Mouse (Mus musculus): ENCODE results near the gene Slc9a3r1.

The Slc9a3r1 gene

DNA sequence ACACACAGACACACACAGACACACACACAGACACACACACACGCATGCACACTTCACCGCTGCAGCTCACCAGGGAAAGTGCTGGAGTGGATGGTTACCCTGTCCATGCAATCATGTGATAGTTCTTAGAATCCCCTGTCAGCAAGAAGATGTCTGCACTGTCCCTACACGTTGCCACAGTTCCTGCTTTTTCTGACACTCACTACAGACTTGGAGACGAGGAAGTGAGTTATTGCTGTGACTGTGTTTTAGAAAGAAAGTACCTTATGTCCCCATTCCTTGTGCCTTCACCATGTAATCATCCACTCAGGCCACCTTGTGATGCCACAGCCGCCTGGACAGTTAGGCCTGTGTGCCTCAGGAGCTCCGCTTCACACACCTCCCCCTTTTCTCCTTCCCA lies 26.2 kb downstream of the Slc9a3r1 start:
- DNase-seq (ENCODE audit: low spot score) = no peak

DNA sequence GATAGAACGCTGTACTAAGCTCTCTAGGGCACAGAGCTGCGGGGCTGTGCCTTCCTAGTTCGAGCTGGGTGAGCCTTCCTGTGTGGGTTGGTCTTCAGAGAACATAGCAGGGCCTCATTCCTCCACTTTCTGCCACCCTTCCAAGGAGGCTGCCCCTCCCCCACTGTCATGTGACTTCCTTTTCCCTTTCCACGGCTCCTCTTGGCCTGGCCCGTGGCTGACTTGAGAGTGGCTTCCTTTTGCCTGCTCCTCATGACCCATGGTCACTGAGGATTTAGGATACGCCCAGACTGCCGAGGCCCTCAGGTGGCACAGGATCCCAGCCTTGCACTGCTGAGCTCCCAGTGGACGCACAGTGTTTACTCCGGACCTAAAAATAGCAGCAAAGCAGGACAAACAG lies 29.0 kb downstream of the Slc9a3r1 start:
- DNase-seq (ENCODE audit: low spot score) = peak; percentile 21

DNA sequence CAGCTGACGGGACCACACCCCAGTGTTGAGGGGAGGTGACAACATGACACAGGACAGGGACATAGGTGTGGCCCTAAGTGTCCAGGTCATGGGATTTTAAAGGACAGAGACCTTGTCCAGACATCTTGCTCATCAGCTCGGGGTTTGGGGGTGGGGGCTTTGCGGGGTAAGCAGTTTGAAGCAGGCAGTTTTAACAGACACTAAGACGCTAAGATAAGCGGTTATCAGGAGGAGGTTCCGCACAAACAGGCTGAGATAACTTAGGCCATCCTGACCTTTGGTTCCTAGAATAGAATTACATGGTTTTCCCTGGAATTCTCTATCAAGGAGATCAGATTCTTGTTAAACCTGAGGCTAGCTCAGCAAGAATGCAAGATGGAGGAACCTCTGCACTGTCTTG lies 31.6 kb downstream of the Slc9a3r1 start:
- DNase-seq (ENCODE audit: low spot score) = no peak

DNA sequence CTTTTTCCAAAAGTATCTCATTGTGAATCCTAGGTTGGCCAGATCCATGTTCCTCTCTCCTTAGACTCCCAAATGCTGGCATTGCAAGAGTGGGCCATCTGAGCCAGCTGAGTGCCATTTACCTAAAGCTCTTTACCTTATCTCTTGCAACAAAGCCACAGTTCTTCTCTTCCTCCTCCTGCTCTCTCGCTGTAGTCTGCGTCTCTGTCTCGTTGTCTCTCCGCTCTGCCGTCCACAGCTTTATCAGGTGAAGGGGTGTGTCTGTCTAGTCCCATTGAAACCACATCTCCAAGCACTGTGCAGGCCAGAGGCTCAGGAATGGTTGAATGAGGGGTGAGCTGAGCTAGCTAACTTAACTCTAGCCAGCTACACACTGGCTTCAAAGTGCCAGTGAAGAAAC lies 32.8 kb downstream of the Slc9a3r1 start:
- no peak for DNase-seq (ENCODE audit: low spot score)

DNA sequence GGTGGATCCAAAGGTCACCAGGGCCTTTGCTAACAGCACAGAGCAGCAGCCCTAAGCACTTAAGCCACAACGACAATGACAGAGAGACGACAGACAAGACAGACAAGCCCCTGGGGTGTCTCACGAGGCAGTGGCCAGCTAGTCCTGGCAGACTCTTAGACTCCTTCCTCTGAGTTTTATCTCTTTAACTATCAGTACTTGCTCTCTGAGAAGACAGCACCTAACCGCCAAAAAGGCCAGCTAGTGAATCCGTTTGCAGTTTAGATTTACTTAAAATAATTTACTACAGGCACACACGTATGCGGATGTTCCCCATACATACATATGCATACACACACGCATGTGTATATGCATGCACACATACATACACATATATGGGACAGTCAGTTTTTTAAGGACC lies 34.4 kb downstream of the Slc9a3r1 start:
- no peak for DNase-seq (ENCODE audit: low spot score)

DNA sequence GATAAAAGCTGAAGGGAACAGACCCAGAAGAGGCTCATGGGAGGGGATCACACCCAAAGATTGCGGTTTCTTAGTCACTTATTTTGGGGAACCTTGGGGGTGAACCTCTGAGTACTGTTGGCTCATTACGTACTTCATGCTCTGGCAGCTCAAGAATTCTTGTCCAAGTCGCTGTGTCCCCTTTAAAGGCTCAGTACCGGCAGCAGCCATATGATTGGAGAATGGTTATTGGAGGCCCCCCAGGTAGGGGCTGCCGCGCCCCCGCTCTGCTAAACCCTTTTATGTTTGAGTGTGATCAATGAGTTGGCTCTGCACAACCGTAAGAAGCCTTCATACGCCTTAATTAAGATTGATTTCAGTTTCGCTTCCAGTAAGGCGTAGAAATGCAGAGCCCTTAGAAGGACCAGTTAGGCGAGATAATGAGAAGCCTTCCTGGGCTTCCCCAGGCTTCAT lies 35.8 kb downstream of the Slc9a3r1 start:
- peak; percentile 52 for DNase-seq (ENCODE audit: low spot score)

DNA sequence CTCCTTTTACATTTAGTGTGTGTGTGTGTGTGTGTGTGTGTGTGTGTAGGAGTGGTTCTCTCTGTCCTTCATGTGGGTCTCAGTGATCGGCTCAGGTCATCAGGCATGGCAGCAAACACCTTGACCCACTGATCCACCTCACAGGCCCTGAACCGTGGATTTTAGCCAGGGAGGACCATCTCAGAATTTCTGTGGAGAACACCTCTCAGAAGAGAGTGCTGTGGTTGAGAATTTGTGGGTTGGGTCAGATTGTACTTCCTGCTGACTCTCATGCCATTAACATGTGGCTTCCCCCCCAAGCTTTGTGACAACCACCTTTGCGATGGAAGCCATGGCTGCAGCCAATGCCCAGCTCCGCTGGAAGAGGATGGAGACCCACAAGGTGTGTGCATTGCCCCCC lies 37.4 kb downstream of the Slc9a3r1 start:
- DNase-seq (ENCODE audit: low spot score) = no peak

DNA sequence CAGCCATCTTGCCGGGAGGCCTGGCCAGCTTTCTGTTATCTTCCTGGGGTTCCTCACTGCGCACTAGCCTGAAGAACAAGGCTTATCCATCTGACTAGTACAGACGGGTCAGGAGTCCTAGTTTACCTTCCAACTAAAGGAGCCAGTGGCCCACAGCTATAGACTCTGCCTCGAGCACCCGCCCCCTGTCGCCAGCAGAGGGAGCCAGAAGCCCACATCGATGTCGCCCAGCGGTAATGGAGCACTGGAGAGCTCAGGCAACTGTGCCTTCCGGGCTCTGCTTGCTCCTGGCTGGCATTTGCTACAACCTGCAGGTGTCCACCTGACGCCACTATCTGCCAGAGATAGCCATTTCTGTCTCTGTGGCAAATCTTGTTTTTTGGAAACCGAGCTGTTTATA lies 39.2 kb downstream of the Slc9a3r1 start:
- peak; percentile 90 for DNase-seq (ENCODE audit: low spot score)

DNA sequence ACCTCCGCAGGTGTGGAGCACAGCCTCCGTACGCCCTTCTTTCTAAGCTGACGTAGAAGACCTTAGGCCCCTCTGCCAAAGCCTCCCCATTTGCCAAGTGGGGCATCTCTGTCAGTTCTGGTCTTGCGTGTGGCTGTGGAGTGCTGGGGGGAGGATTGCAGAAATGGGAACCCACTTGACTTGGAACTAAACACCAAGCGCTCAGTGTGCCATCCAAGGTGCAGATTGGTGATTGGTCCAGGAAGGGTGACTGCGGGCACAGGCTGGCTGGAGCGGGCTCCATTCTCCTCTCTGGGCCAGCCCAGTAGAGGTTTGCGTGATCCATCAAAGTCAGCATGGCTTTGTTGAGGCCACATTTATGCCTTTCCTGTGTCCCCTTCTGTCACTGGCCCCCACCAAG lies 39.6 kb downstream of the Slc9a3r1 start:
- no peak for DNase-seq (ENCODE audit: low spot score)

DNA sequence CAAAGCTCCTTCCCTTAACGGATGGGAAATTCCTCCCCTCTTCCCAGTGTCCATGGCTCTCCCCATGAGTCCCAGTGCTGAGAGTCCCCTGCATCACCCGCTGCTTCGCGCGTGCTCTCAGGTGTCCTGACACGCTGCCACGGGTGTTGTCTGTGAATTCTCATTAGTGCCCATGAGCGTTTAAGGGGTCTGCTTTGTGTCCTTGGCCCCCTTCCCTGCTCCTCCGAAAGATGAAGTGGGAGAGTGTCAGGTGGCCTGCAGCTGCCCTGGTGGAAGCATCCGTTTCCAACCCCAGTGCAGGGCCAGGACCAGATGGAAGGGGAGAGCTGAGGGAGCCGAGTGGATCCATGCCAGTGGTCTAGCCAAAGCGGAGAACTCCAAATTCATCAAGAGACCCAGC lies 45.0 kb downstream of the Slc9a3r1 start:
- DNase-seq (ENCODE audit: low spot score) = no peak

DNA sequence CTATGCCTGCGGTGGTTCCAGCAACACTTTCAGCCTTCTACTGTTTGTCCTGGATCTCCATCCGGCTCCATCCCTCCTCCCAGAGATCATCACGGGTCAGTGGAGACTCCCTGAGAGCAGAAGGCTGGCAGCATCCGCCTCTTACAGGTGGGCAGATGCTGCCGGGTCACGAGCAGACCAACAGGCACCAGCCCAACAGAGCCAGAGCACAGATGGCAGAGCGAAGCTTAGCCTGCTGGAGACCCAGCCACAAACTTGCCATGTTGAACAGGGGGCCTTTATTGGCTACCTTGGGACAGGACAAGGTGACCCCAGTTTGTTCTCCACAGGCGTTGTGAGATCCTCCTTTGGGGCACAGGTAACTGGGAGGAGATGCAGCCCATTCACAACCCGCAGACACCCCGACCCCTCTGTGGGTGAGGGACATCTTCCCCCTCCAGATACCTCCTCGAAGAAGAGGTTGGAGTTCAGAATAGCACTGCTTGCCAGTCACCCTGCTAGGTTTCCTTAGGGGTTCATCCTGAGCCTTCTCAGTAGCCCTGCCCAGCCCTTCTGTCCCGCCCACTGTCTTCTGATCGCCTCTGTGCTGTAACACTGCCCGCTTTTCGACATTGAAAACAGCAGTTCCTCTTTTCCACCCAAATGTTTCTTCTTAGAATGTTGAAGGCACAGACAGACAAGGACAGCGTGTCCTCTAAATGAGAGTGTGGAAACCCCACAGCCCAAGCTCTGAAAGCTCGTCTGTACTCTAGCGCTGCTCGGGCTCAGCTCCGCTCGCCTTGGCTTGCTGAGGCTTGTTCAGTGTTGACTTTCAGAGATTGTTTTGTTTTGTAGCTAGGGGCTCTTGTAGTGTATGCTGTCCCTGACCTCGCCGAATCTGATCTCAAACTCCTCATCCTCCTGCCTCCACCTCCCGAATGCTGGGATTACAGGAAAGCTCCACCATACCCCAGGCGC lies 45.9 kb downstream of the Slc9a3r1 start:
- no peak for DNase-seq (ENCODE audit: low spot score)

DNA sequence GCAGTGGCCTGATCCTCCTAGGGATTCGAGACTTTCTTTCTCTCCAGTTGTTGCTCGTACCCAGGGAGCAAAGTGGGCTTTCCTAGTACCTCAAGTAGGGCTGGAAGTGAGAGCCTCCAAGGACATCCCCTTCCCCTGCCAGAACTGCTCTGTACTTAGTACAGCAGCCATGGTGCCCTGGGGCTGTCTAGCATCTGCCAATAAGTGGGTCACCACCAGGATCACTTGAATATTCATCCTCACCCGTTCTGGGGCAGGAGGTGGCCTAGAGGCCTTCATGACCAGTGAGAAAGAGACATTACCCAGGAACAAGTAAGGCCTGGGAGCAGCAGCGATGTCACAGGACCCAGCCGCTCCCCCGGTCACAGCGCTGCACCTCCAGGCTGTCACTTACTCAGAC lies 46.8 kb downstream of the Slc9a3r1 start:
- no peak for DNase-seq (ENCODE audit: low spot score)

DNA sequence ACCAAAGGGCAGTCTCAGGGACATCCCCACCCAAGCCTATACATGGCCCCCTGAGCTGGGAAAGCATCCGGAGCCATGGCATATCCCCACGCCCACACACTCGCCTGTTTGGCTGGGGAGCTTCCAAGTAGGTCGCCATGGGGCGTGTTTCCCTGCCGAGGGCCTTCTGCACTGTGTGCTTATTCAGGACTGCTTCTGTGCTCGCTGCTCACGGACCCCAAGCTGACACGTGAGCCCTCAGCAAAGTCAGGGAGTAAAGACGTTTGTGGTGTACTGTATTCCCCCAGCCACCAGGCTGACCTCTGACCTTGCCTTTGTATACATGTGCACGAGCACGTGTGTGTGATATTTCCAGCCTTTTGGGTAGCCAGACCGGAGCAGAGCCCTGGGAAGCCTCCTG lies 49.0 kb downstream of the Slc9a3r1 start:
- DNase-seq (ENCODE audit: low spot score) = no peak

DNA sequence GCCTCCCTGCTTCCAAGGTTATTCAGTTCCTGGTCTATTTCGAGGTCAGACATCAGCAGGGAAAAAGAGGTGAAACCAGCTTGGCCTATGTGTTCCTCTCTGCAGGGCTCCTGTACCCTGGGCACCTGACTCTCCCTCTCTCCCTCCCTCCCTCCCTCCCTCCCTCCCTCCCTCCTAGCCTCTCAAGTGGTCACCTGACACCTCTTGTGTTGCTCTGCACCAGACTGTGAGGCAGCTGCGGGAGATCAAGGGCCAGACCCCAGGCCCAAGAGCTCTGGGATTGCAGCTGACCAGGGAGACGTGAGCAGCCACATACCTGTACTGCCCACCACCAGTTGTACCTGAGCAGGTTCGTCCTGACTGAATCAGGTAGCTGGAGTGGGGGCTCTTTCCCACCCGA lies 52.0 kb downstream of the Slc9a3r1 start:
- no peak for DNase-seq (ENCODE audit: low spot score)

DNA sequence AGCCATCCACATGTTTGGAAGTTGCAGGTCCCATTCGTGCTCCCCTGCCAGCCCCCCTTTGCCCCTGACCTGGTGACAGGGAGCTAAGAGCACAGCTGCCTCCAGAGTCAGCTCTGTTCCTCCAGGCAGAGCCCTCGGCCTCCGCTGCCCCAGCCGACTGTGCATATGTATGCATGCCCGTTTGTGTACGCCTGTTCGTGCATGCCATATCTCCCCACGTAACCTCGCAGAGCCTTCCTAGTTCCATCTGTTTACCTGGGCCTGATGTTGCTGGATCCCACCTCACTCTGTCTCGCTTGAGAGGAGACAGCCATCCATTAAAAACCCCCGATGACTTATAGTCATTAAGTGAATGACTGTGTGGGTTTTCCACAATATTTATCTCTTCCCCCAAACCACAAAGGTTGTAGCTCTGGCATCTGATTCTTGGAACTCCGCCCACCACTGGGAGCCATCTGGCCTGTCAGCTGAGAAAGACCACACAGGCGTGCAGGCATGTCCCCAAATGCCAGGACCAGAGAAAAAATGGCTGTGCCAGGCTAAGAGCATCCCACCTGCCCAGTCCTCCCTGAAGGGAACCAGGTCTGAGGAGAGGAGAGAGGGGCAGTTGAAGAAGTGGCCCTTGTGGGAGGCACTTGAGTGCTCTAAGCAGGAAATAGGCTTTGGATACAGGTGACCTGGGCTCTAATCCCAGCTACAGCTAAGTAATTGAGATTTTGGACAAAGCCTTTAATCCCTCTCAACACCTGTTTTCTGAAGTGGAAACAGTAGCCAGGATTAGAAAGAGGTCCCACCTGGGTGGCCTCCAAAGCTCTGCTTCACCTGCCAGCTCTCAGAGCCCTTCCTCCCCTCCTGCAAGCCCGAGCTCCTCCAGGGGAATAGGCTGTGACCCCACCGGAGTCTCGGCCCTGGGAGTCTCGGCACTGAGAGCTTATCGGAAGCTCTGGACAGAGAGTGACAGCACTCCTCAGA lies 54.6 kb downstream of the Slc9a3r1 start:
- DNase-seq (ENCODE audit: low spot score) = no peak

DNA sequence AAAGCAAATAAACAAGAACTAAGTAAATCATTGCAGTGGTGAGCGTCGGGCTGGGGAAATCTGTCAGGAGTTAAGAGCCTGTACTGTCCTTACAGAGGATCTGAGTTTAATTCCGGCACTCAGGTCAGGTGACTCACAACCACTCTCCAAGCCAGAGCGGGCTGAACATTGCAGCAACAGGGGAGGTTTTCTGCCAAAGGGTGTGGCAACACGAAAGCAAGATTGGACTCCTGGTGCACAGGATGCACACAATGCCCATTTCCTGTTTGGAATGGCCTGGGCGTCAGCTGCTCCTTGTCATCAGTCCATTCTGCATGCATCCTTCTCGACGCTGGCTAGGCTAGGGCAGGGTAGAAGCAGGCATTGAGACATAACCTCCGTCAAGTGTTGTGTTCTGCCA lies 56.1 kb downstream of the Slc9a3r1 start:
- DNase-seq (ENCODE audit: low spot score) = no peak

DNA sequence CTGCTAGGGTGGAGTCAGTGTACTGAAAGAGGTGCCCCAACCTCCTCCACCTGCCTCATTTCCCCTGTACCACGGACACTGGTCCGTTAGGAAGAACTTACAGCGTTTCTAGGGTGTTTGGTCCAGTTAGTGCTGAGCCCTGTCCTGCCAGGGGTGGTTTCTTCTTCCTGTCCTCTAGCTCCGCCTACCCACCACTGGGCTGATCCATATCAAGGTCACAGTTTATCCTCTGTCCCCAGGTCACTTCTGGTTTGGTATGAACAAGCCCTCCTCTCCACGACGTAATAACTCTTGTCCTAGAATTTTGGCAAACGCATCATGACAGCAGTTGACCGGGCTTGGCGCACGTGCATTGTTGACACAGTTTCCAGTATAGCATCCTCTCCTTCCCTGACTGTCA lies 56.5 kb downstream of the Slc9a3r1 start:
- DNase-seq (ENCODE audit: low spot score) = no peak

DNA sequence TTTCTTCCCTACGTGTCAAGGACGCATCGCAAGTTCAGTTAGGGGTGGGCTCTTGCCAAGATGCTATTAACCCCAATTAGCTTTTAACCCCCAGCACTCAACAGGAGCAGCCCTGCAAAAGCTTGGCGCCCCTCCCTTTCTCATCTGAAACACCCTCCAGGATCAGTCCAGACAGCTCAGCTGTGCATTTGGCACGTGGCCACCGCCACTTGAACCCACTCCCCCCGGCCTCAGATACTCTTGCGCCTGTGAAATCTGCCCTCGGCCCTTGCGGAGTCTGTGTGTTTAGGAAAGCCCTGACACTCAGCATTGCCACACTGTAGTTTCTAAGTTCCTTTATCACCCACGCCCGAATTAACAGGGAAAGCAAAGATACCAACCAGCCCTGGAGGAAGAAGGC lies 58.9 kb downstream of the Slc9a3r1 start:
- DNase-seq (ENCODE audit: low spot score) = no peak

DNA sequence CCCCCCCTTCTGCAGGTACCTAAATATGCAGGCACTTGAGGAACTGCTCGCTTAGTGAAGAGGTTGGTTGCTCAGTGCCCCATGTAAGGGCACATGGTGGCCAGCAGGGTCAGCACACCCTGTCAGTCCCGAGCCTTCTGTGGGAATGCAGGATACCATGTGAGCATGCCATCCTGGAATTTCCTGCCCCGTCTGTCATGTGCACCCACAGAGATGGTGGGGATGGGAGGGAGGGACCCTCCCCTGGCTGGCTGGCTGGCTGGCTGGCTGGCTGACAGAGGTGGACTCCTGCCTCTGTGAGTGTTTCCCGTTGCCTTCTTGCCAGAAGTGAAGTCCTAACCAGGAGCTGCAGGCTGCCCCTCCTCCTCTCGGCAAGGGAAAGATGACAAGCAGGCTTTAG lies 59.4 kb downstream of the Slc9a3r1 start:
- no peak for DNase-seq (ENCODE audit: low spot score)

DNA sequence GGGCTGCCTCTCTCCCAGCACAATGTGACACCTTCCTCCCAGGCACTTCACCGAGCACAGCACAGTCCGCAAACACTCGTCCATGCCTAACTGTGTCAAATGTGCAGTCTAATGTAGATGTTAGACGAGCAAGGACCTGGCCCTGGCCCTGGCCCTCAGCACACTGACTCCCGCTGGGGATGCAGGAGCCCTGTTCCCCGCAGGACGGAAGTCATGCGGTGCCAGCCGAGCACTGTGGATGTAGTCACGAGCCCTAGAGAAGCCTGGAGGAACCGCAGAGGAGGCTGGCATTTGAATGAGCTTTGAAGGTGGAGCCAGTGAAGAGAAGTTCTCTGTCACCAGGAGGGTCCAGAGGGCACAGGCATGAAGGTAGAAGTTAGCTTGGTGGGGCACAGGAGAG lies 60.3 kb downstream of the Slc9a3r1 start:
- DNase-seq (ENCODE audit: low spot score) = no peak

DNA sequence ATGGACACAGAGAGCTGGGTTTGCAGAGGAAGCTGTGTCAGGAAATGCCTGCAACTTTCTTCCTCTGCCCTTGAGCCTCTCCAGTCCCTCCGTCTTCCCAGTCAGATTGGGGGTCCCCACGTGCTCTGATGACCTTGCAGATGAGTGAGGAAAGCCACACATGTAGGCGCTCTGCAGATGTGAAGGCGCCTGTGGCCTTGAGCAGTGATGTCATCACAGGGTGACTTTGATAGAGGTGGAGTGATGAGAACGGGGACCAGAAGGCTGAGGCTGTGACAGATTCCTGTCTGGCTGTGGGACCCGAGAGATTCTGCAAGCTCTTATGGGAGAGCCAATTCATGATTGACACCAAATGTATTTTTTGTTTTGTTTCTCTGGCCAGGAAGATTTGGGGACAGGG lies 60.7 kb downstream of the Slc9a3r1 start:
- DNase-seq (ENCODE audit: low spot score) = no peak

DNA sequence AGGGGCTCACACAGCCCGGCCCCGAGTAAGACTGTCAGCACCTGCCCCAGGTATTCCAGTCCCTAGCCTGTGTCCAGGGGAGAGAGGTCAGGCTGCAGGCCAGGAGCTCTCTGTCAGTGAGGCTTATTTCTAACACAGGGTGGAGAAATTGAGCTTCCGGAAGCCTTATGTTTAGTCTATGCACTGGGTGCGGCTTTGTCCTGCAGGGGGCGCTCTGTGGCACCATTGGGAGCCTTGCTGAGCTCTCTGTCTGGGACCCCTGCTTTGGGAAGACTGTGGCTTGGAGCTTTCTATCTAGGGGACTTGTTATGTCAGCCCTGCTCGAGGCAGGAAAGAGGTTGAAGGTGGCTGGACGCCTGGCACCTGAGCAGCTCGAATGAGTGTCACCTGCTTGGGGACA lies 61.7 kb downstream of the Slc9a3r1 start:
- peak; percentile 81 for DNase-seq (ENCODE audit: low spot score)

DNA sequence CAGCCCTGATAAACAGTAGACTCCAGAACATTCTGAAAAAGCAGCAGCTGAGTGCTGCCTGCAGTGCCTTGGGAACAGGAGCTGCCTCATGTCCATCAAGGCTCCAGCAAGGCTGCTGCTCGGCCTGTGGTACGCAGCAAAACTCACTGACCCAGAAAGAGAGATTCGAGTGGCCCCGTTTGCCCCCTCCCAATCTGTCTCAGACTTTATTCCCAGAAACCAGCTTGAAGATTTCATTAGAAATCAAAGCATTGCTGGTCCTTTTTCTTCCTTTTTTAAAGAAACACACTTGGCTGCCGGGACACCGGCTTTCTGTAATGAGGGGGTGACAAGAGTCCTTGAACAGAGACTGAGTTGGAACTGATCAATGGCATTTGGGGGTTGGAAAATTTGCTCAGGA lies 62.2 kb downstream of the Slc9a3r1 start:
- DNase-seq (ENCODE audit: low spot score) = no peak
